Mouse (Mus musculus) stomach, embryonic 14.5 days (tissue): ENCODE measurements around the gene Rtkn. TPM values are rescaled to one million over a fixed set of nuclear protein-coding genes. Genes with fewer than 3 reads are reported as not detected.

Source experiments
- ATAC-seq: fragments of 200-750 bp; cut with Nextera tagmentation; 2 replicates; pipeline ENCODE4 v1.8.0; 2017; ENCODE audit warnings: low read depth, moderate TSS enrichment; ENCODE audit not compliant: insufficient number of reproducible peaks, insufficient read depth, low FRiP score
- H3K27ac ChIP-seq: fragments of 300-500 bp; sonication (generic); 2 replicates; pipeline ENCODE4 v1.5.1; 2014; ENCODE audit warnings: mild to moderate bottlenecking, low read length, moderate library complexity, mixed read lengths
- H3K27me3 ChIP-seq: fragments of 300-500 bp; sonication (generic); 2 replicates; pipeline ENCODE4 v1.6.1; 2014; ENCODE audit warnings: low read length, control low read depth, mixed read lengths; ENCODE audit not compliant: control insufficient read depth, insufficient read depth
- H3K36me3 ChIP-seq: fragments of 300-500 bp; sonication (generic); 2 replicates; pipeline ENCODE4 v1.6.1; 2014; ENCODE audit warnings: mild to moderate bottlenecking, control low read depth, low read length, moderate library complexity, mixed read lengths; ENCODE audit not compliant: control insufficient read depth, insufficient read depth
- H3K4me1 ChIP-seq: fragments of 300-500 bp; sonication (generic); 2 replicates; pipeline ENCODE4 v1.6.1; 2014; ENCODE audit warnings: low read length, control low read depth, mixed read lengths; ENCODE audit not compliant: control insufficient read depth, insufficient read depth
- H3K4me2 ChIP-seq: fragments of 300-500 bp; sonication (generic); replicated peaks from 2 replicates; pipeline ENCODE4 v1.6.1; 2014; ENCODE audit warnings: low read depth, low read length, control low read depth
- H3K4me3 ChIP-seq: fragments of 300-500 bp; sonication (generic); 2 replicates; pipeline ENCODE4 v1.5.1; 2014; ENCODE audit warnings: low read depth, low read length, control low read depth
- H3K9ac ChIP-seq: fragments of 300-500 bp; sonication (generic); replicated peaks from 2 replicates; pipeline ENCODE4 v1.6.1; 2014; ENCODE audit warnings: low read depth, mild to moderate bottlenecking, control low read depth, low read length, moderate library complexity, mixed read lengths
- H3K9me3 ChIP-seq: fragments of 300-500 bp; sonication (generic); 2 replicates; pipeline ENCODE4 v1.6.1; 2016; ENCODE audit warnings: low read depth, low read length, control low read depth; ENCODE audit not compliant: control insufficient read depth
- WGBS: fragments of 180-500 bp; shearing (Covaris S2); extraction: QIAGEN DNeasy Blood & Tissue Kit; methylation state at CpG from one replicate; pipeline ENCODE4 v1.1.7; 2014; 5-methylcytosine and 5-hydroxymethylcytosine counted together
- polyA plus RNA-seq: library from polyadenylated mRNA; unstranded; fragments of >200 nt; fragmentation: Nextera tagmentation; extraction: Ambion mirVana; gene quantifications from 2 replicates; pipeline ENCODE4 v1.2.1, GENCODE M21; 2014

Rtkn gene
- polyA plus RNA-seq, 1 experiment from 2014 or later, result 19.2 TPM

DNA sequence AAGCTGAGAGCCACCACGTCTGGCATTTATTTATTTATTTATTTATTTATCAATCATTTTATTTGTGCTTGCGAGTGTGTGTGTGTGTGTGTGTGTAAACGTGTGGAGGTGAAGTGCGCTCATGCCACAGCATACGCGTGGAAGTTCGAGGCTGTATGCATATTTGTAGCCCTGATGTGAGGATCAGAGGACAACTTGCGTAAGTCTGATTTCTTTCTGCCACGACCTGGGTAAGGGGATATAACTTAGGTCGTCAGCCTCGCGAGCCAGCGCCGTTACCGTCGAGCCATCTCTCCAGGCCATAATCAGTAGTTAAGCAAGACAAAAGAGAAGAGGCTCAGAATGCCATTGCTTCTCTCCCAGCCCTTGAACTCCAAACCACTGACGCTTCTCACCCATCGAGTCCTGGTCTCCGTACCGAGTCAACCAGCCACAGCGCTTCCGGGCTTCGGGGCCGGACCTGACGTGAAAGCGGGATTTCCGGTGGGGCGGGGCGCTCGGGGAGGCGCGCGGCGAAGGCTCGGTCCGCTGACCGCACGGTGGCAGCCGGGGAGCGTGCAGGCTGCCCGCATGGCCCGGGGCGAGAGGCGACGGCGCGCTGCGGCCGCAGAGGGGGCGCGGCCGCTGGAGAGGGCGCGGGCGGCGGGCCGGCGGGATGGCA lies 20.1 kb upstream of the Rtkn start, which contains the start of gene Mogs:
Gene Mogs (plus strand): TSS at position 486 of the 661 bp plus-strand sequence.
- peaks cover 25% of the 10 kb centered on the region for H3K36me3 ChIP-seq
- peak; percentile 93 for ATAC-seq
- peak within 1 kb of the TSS; percentile 94 for H3K4me2 ChIP-seq
- peaks cover 22% of the 10 kb centered on the region for H3K4me1 ChIP-seq
- peak within 1 kb of the TSS; percentile 65 for H3K4me3 ChIP-seq
- peak within 1 kb of the TSS; percentile 77 for H3K27ac ChIP-seq
- H3K27me3 ChIP-seq, result no peaks in the 10 kb centered on the region
- H3K9me3 ChIP-seq, result no peaks in the 10 kb centered on the region
- WGBS, result under 1% methylated on average over 57 of the region's 58 CpGs
- peak within 1 kb of the TSS; percentile 71 for H3K9ac ChIP-seq

DNA sequence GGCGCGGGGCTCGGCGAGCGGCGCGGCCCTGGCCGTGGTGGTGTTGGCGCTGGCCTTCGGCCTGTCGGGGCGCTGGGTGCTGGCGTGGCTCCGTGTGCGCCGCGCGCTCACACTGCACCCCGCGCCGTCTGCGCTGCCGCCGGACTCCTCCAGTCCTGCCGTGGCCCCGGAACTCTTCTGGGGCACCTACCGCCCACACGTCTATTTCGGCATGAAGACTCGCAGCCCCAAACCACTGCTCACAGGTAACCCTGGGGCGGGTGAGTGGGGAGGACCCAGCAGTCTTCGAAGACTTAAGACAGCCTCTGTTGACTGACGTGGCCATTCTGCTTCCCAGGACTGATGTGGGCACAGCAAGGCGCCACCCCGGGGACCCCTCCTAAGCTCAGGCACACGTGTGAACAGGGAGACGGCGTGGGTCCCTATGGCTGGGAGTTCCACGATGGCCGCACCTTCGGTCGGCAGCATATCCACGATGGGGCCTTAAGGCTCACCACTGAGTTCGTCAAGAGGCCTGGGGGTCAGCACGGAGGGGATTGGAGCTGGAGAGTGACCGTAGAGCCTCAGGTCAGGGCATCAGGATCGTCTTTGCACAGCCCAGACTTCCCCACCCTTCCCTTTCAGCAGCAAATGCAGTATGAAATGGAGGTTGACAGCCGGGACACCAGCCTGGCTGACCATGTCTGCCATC lies 19.4 kb upstream of the Rtkn start:
- Histone ChIP-seq H3K36me3 (peaks cover 25% of the 10 kb centered on the region), H3K4me2 (peak overlapping the region; percentile 94), H3K27me3 (no peaks in the 10 kb centered on the region), H3K4me1 (peaks cover 25% of the 10 kb centered on the region), H3K4me3 (peak overlapping the region; percentile 65), H3K27ac (peak overlapping the region; percentile 77), H3K9ac (peak overlapping the region; percentile 71), H3K9me3 (no peaks in the 10 kb centered on the region)
- ATAC-seq, result peak; percentile 18; the same call in 1 of the 2 replicates
- 2% methylated on average over 46 of the region's 48 CpGs for WGBS

DNA sequence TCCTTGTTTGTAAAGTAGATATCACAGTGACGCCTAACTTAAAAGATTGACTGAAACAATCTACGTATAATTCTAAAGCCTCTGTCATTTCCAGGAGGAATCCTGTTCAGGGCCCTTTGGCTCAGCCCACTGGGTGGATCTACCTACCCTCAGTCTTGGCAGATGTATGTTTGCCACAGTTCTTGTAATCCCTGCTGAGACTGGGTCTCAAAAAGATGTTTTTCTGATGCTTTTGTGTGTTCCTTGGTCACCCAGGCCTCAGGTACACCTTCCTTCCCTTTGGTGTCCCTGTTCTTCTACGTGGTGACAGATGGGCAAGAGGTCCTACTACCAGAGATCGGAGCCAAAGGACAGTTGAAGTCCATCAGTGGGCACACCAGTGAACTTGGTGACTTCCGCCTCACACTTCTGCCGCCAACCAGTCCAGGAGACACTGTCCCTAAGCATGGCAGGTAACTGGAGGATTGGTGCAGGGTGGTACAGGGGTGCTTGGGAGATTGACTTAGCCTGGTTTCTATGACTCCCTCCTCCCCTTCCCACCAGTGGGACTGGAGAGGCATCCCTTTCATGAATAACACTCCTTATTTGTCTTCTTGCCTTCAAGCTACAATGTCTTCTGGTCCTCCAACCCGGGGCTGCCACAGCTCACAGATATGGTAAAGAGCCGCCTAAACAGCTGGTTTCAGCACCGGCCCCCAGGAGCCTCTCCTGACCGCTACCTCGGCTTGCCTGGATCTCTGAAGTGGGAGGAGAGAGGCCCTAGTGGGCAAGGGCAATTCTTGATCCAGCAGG lies 18.7 kb upstream of the Rtkn start:
- WGBS, result 71% methylated on average over 11 of the region's 11 CpGs
- Histone ChIP-seq H3K9me3 (no peaks in the 10 kb centered on the region), H3K4me3 (peak overlapping the region; percentile 65), H3K4me2 (peak overlapping the region; percentile 94), H3K27me3 (no peaks in the 10 kb centered on the region), H3K9ac (peak overlapping the region; percentile 71; the same call in 1 of the 2 replicates), H3K27ac (no peak overlapping the region), H3K36me3 (peaks cover 25% of the 10 kb centered on the region), H3K4me1 (peaks cover 25% of the 10 kb centered on the region)
- no peak for ATAC-seq

DNA sequence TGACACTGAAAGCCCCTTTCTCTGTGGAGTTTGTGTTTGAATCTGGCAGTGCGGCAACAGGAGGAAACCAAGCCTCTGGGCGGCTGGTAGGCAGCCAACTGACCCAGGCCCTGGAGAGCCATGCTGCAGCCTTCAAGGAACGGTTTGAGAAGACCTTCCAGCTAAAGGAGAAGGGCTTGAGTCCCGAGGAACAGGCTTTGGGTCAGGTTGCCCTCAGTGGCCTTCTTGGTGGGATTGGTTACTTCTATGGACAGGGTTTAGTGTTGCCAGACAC lies 18.2 kb upstream of the Rtkn start:
- H3K4me3 ChIP-seq, result no peak overlapping the region

DNA sequence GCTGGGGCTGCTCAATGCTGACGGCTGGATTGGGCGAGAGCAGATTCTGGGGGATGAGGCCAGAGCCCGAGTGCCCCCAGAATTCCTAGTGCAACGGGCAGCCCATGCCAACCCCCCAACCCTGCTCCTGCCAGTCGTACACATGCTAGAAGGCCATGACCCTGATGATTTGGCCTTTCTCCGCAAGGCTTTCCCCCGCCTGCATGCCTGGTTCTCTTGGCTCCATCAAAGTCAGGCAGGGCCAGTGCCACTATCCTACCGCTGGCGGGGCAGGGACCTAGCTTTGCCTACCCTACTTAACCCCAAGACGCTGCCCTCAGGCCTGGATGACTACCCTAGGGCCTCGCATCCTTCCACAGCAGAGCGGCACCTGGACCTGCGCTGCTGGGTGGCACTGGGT lies 17.6 kb upstream of the Rtkn start:
- H3K27ac ChIP-seq, result no peak overlapping the region

More for the DNA sequence above, 18.2 kb upstream of the Rtkn start:
- Histone ChIP-seq H3K36me3 (peaks cover 22% of the 10 kb centered on the region), H3K9ac (no peak overlapping the region), H3K4me1 (peaks cover 25% of the 10 kb centered on the region), H3K9me3 (no peaks in the 10 kb centered on the region), H3K27me3 (no peaks in the 10 kb centered on the region), H3K27ac (no peak overlapping the region), H3K4me2 (no peak overlapping the region)
- ATAC-seq, result no peak
- WGBS, result 87% methylated on average over 4 of the region's 4 CpGs

DNA sequence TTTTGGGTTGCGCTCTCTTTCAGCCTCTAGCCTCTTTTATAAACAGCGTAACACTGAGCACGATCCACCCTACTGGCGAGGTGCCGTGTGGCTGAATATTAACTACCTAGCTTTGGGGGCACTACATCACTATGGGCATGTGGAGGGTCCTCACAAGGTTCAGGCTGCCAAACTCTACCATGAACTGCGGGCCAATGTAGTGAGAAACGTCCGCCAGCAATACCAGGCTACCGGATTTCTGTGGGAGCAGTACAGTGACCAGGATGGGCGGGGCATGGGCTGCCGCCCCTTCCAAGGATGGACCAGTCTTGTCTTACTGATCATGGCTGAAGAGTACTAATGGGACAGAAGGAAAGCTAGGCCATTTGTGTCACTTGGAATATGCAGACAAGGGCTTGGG lies 16.9 kb upstream of the Rtkn start:
- ATAC-seq, result no peak
- Histone ChIP-seq H3K4me2 (no peak overlapping the region), H3K27ac (no peak overlapping the region), H3K9ac (no peak overlapping the region), H3K36me3 (peaks cover 21% of the 10 kb centered on the region), H3K4me3 (no peak overlapping the region), H3K27me3 (no peaks in the 10 kb centered on the region), H3K9me3 (no peaks in the 10 kb centered on the region), H3K4me1 (peaks cover 34% of the 10 kb centered on the region)
- 81% methylated on average over 11 of the region's 11 CpGs for WGBS

More for the DNA sequence above, 17.6 kb upstream of the Rtkn start:
- Histone ChIP-seq H3K4me3 (no peak overlapping the region), H3K9ac (no peak overlapping the region), H3K4me1 (peaks cover 30% of the 10 kb centered on the region), H3K4me2 (no peak overlapping the region), H3K36me3 (peaks cover 21% of the 10 kb centered on the region), H3K27me3 (no peaks in the 10 kb centered on the region), H3K9me3 (no peaks in the 10 kb centered on the region)
- no peak for ATAC-seq
- WGBS, result 89% methylated on average over 13 of the region's 13 CpGs

DNA sequence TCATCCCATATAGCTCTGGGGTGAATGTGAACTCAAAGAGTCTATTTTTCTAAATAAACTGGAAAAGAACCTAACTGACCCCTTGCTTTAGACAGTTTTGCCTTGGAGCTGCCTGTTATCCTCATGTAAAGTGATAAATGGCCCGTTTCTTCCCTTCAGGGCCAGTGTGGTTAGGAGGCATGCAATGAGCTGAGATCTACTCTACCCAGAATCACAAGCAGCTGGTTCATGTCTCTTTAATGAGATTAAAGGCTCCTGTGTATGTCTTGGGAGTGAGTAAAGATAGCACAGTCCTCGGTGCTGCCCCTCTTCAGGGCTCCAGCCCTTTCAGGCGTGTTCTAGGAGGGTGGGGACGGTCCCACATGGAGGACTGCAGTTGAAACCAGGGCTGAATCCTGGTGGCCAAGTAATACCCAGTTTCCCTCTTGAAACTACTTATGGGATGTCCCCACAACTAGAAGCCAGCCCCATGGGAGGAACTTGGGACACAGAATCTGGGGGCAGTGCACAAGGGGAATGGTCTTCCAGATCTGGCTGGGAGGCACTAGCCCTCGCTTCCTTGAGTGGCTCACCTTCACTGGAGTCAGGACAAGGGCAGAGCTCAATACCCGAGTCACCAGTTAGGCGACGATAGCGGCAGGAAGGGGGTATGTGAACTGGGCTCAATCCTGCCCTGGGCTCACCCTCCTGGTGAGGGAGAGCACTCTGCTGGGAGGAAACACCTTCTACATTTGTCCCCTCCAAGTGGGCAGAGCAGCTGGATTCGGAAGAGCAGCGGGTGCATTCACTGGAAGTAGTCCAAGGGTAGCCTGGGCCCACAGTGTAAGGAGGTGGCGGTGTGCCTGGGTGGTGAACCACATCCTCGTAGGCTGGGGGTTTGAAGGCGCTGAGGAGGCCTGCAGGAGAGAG lies 16.2 kb upstream of the Rtkn start:
- Histone ChIP-seq H3K36me3 (peaks cover 21% of the 10 kb centered on the region), H3K4me3 (no peak overlapping the region), H3K4me2 (peak overlapping the region; percentile 67; the same call in 1 of the 2 replicates), H3K9me3 (no peaks in the 10 kb centered on the region), H3K4me1 (peaks cover 38% of the 10 kb centered on the region), H3K9ac (no peak overlapping the region), H3K27me3 (no peaks in the 10 kb centered on the region), H3K27ac (no peak overlapping the region)
- WGBS, result 73% methylated on average over 14 of the region's 14 CpGs
- ATAC-seq, result no peak

DNA sequence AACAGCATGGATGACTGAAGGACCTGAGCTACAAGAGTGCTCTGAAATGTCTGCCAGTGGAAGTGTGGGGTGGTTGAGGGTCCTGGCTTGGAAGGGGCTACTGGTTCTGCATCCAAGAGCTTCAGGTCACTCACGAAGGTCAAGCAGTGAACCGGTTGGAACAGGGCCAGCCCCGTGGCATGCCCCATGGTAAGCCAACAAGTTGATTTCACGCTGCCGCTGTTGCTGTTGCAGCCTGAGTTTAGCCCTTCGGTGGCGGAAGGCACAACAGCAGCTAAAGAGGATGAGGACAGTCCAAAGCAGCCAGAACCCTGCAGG lies 15.6 kb upstream of the Rtkn start:
- H3K27ac ChIP-seq, result no peak overlapping the region
- H3K9me3 ChIP-seq, result no peaks in the 10 kb centered on the region
- ATAC-seq, result no peak
- 80% methylated on average over 7 of the region's 7 CpGs for WGBS
- H3K9ac ChIP-seq, result no peak overlapping the region; the same call in 1 of the 2 replicates
- H3K36me3 ChIP-seq, result peaks cover 21% of the 10 kb centered on the region
- H3K4me3 ChIP-seq, result no peak overlapping the region; the same call in 1 of the 2 replicates
- peak overlapping the region; percentile 67 for H3K4me2 ChIP-seq
- H3K4me1 ChIP-seq, result peaks cover 39% of the 10 kb centered on the region
- H3K27me3 ChIP-seq, result no peaks in the 10 kb centered on the region
